Mouse (Mus musculus): ENCODE measurements at regions not wholly inside any gene's neighbourhood (a gene's known extent, or its start where the extent isn't known, plus 50 kb on each side); places are given as distances from the start of the nearest gene placed in this dataset.

DNA sequence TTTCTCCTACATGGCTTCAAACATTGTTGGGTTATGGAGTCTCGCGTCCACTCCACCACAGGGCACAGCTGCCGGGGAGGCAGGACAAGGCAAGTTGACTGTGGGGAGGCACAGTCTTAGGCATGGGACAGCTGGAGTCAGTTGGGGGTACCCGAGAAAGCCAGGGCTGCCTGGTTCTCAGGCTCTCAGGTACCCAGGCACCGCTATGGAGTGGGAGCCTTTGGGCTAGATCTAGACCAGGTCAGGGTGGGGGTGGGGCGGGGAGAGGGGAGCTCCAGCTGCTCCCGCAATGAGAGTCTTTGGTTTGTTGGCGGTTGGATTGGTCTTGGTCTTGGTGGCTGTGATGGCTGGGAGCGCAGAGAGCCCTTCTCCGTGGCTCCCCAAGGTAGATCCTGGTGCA lies 512.2 kb downstream of the Gbe1 start:
- Histone ChIP-seq H3K27me3 (no peaks in the 10 kb centered on the region), H3K27ac (no peak overlapping the region), H3K9ac (no peak overlapping the region), H3K4me2 (replicated peaks) (no peak overlapping the region), H3K4me3 (no peak overlapping the region), H3K4me1 (no peaks in the 10 kb centered on the region), H3K9me3 (replicated peaks) (no peaks in the 10 kb centered on the region), H3K36me3 (no peaks in the 10 kb centered on the region)
- 87% methylated on average over 10 of the region's 10 CpGs for WGBS
- ATAC-seq (ENCODE audit: low FRiP score), result no peak

DNA sequence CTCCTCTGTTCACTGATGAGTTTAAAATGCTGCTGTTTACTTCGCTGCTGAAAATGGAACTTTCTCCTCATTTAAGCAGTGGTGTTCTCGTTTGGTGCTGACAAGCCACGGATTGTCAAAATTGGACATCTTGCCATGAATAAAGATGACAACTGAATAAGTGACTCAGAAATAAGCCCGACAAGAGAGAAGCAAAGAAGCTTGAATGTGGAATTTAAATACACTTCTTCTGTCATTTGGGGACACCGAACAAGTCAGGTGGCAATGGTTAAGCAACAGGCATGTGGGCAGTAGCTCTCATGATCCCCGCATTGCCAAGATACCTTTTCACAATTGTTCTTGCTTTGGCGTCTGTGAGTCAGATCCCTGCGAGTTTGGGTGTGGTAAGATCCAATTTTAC lies 521.3 kb downstream of the Gbe1 start:
- Histone ChIP-seq H3K4me3 (no peak overlapping the region), H3K9ac (no peak overlapping the region), H3K4me2 (replicated peaks) (no peak overlapping the region), H3K36me3 (no peaks in the 10 kb centered on the region), H3K4me1 (no peaks in the 10 kb centered on the region), H3K27ac (no peak overlapping the region), H3K9me3 (replicated peaks) (no peaks in the 10 kb centered on the region), H3K27me3 (no peaks in the 10 kb centered on the region)
- 87% methylated on average over 8 of the region's 8 CpGs for WGBS
- no peak for ATAC-seq (ENCODE audit: low FRiP score)

DNA sequence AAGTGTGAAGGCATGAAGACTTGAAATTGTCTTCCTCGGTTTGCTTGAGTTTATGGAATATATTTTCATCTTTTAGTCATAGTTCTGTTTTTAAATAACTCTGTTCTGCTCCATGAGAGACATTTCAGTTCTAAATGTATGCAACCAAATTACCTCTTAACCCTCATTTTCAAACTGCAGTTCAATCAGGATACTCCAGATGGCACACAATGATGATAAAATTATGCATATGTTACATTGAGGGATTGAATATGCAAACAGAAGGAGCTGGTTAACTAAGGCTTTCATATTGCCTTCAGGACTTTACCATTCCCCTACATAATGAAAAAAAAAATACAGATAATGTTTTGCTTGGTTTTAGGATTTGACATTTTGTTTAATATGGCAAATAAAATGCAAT lies 524.4 kb downstream of the Gbe1 start:
- H3K4me1 ChIP-seq, result no peaks in the 10 kb centered on the region
- H3K9me3 ChIP-seq (replicated peaks), result no peaks in the 10 kb centered on the region
- H3K4me3 ChIP-seq, result no peak overlapping the region
- H3K27me3 ChIP-seq, result no peaks in the 10 kb centered on the region
- H3K36me3 ChIP-seq, result no peaks in the 10 kb centered on the region
- no peak overlapping the region for H3K9ac ChIP-seq
- 76% methylated on average over 1 of the region's 1 CpGs for WGBS
- no peak for ATAC-seq (ENCODE audit: low FRiP score)
- H3K4me2 ChIP-seq (replicated peaks), result no peak overlapping the region
- H3K27ac ChIP-seq, result no peak overlapping the region

DNA sequence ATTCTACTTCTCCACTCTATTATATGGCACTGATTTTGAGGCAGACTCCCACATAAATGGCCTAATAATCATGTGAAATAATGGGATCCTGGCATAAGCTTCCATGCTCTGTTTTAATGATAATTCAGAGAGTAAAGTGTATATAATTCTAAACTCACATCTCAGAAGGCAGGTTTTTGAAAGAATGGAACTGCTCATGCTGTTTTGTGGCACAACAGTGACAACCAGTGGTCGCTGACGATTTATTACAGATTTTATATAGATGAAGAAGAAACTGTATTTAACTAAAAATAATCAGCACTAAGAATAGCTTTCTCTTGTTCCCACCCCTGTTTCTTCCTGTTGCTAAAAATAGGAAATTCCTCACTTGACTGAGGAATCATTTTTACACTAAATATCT lies 554.5 kb downstream of the Gbe1 start:
- no peaks in the 10 kb centered on the region for H3K27me3 ChIP-seq
- no peak overlapping the region for H3K27ac ChIP-seq
- H3K4me2 ChIP-seq (replicated peaks), result no peak overlapping the region
- no peak for ATAC-seq (ENCODE audit: low FRiP score)
- H3K4me3 ChIP-seq, result no peak overlapping the region
- no peaks in the 10 kb centered on the region for H3K36me3 ChIP-seq
- no peaks in the 10 kb centered on the region for H3K9me3 ChIP-seq (replicated peaks)
- no peak overlapping the region for H3K9ac ChIP-seq
- no peaks in the 10 kb centered on the region for H3K4me1 ChIP-seq
- whole genome bisulfite sequencing, result 69% methylated on average over 2 of the region's 2 CpGs

DNA sequence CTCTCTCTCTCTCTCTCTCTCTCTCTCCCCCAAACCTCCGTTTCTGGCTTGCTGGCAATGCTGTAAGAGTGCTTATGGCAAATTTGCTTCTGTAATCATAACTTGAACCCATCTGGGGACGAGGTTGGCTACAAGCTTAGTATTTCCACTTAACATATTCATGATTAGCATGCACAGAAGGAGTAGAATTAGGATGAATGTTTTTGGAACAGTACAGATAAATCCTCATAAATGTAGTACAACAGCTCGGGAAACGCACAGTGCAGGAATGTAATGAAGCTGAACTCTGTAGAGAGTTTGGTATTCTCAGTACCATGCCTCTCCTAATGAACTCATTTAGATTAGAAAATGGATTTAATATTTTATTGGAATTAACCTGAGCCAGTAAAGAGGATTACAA lies 555.5 kb downstream of the Gbe1 start:
- Histone ChIP-seq H3K27ac (no peak overlapping the region), H3K4me3 (no peak overlapping the region), H3K27me3 (no peaks in the 10 kb centered on the region), H3K4me1 (no peaks in the 10 kb centered on the region), H3K4me2 (replicated peaks) (no peak overlapping the region), H3K36me3 (no peaks in the 10 kb centered on the region), H3K9ac (no peak overlapping the region), H3K9me3 (replicated peaks) (no peaks in the 10 kb centered on the region)
- no peak for ATAC-seq (ENCODE audit: low FRiP score)
- 74% methylated on average over 4 of the region's 4 CpGs for WGBS

DNA sequence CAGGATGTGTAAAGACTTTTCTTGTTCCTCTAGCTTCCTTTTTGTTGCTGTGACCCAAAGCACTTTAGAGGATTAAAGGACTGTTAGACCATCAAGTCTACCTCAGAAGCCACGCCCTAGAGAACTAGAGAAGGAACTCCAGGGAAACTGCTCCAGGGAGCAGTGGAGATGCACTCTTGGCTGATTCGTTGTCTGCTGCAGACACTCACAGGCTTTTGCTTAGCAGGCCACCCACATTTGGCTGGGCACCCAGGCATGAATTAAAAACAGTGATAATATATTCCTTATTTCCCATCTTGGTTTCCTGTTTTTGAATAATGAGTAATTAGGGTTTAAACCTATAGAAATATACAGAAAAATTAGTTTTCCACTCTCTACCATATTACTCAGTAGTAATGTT lies 560.3 kb downstream of the Gbe1 start:
- Histone ChIP-seq H3K4me1 (no peaks in the 10 kb centered on the region), H3K27me3 (no peaks in the 10 kb centered on the region), H3K9ac (no peak overlapping the region), H3K27ac (no peak overlapping the region), H3K4me3 (no peak overlapping the region), H3K36me3 (no peaks in the 10 kb centered on the region), H3K4me2 (replicated peaks) (no peak overlapping the region), H3K9me3 (replicated peaks) (no peaks in the 10 kb centered on the region)
- WGBS, result 65% methylated on average over 2 of the region's 2 CpGs
- no peak for ATAC-seq (ENCODE audit: low FRiP score)

DNA sequence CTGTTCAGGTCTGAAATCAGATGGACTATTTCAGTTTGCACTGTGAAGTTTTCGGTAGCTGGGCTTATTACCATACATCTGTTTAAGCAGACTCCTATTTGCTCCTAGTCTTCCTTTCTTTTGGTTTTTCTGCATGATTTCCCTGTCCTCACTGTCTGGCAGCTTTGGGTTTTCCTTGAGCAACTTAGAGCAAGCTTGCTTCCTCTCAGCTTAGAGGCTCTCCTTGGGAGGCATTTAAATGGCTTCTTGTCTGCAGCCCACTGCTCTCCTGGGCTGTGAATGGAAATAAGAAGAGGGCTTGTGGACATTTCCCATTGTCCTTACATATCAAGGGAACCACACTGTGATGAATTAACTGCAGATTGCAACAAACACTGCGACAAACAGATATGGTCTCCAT lies 566.9 kb downstream of the Gbe1 start:
- no peak for ATAC-seq (ENCODE audit: low FRiP score)
- H3K4me3 ChIP-seq, result no peak overlapping the region
- H3K27me3 ChIP-seq, result no peaks in the 10 kb centered on the region
- WGBS, result 42% methylated on average over 2 of the region's 2 CpGs
- H3K9ac ChIP-seq, result no peak overlapping the region
- peaks cover 11% of the 10 kb centered on the region for H3K4me1 ChIP-seq
- no peak overlapping the region for H3K4me2 ChIP-seq (replicated peaks)
- no peaks in the 10 kb centered on the region for H3K9me3 ChIP-seq (replicated peaks)
- no peaks in the 10 kb centered on the region for H3K36me3 ChIP-seq
- H3K27ac ChIP-seq, result no peak overlapping the region

DNA sequence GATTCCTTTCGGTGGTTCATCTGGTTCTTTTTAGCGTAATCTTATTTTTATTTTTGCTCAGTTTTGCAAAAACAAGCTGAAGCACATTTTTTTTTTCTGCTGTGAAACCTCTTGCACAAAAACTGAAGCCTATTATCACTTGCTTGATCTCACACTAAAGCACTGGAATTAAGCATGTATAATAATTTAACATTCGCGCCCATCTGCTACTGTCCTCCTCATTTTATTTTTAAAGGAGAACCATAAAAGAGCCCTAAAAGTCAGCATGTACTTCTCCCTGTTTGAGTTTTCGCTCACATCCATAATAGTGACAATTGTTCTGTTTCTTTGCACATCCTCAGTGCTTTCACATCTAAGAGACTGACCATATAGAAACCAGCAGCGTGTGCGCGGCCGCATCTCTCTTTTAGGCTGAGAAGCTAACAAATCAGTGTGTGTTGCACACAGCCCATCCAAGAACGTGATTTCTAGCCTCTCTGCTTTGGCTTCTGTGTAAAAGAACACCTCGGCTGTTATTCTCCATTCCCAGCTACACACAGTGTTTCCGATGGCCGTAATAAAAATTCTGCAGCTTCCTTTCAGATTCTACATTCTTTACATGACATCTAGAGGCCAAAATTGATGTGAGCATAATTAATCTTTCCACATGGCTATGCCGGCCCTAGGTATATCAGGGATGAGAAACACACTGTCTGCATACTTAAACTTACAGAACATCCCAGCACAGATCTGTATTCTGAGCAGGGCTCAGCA lies 567.5 kb downstream of the Gbe1 start:
- no peaks in the 10 kb centered on the region for H3K36me3 ChIP-seq
- peak overlapping the region; percentile 24; the same call in 1 of the 2 replicates for H3K4me2 ChIP-seq (replicated peaks)
- H3K9ac ChIP-seq, result no peak overlapping the region
- H3K27me3 ChIP-seq, result no peaks in the 10 kb centered on the region
- H3K9me3 ChIP-seq (replicated peaks), result no peaks in the 10 kb centered on the region
- no peak for ATAC-seq (ENCODE audit: low FRiP score)
- WGBS, result 63% methylated on average over 14 of the region's 14 CpGs
- H3K27ac ChIP-seq, result peak overlapping the region; percentile 40
- no peak overlapping the region for H3K4me3 ChIP-seq
- H3K4me1 ChIP-seq, result peaks cover 11% of the 10 kb centered on the region

DNA sequence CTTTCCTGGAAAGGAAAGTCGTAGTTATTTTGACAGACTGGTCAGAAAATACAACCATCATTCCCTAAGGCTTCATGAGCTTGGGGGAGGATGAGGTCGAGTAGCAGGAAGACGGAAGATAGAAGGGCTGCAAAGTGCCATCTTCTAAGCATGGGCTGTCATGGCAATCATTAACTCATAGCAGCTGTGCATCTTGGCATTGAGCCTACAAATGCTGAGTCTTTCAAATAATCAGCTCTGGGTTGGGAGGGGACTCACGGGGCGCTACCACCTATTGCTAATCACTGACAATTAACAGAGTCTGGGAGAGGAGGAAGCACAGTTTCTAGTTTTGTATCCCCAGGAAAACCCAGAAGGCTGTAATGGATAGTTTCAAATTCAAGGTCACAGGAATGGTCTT lies 586.3 kb downstream of the Gbe1 start:
- no peaks in the 10 kb centered on the region for H3K4me1 ChIP-seq
- no peak overlapping the region for H3K9ac ChIP-seq
- whole genome bisulfite sequencing, result 86% methylated on average over 5 of the region's 5 CpGs
- H3K36me3 ChIP-seq, result no peaks in the 10 kb centered on the region
- no peak overlapping the region for H3K4me3 ChIP-seq
- H3K27ac ChIP-seq, result no peak overlapping the region
- H3K4me2 ChIP-seq (replicated peaks), result no peak overlapping the region
- H3K9me3 ChIP-seq (replicated peaks), result no peaks in the 10 kb centered on the region
- no peaks in the 10 kb centered on the region for H3K27me3 ChIP-seq
- no peak for ATAC-seq (ENCODE audit: low FRiP score)

DNA sequence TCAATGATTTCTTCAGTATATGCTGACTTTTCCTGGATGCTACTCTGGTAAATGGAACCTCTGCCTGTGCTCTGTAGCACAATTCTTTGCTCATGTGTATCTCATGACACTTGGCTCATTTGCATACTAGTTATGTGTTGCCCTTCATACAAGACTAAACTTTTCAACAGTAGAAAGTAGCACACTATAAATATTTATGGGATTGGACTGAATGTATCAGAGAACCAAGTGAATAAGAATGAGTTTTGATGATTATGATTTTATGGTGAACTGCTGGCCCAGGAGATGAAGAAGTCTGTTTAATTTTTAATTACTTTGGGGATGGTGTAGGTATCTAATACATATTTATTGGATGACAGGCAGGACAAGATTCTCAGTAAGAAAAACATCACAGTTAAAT lies 606.3 kb downstream of the Gbe1 start:
- no peaks in the 10 kb centered on the region for H3K36me3 ChIP-seq
- no peak for ATAC-seq (ENCODE audit: low FRiP score)
- H3K4me3 ChIP-seq, result no peak overlapping the region
- H3K27me3 ChIP-seq, result no peaks in the 10 kb centered on the region
- H3K9me3 ChIP-seq (replicated peaks), result no peaks in the 10 kb centered on the region
- no peak overlapping the region for H3K27ac ChIP-seq
- H3K4me2 ChIP-seq (replicated peaks), result no peak overlapping the region
- H3K4me1 ChIP-seq, result no peaks in the 10 kb centered on the region
- no peak overlapping the region for H3K9ac ChIP-seq

DNA sequence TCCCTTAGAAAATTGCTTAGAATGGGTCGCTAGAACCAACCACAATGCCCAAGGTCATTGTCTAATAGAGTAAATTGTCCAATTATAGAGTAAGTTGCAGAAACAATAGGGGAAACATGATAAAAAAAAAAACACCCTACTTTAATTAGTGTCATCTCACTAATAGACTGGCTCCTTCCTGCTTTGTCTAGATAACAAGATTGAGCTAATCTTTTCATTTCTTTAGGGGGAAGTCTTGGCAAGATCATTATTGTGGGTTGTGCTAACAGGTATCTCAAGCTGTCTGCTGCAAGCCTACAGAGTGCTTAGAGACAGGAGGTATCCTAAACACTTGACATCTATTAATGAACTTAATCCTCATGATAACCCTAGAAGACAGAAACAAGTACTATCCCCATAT lies 615.9 kb downstream of the Gbe1 start:
- Histone ChIP-seq H3K4me1 (no peaks in the 10 kb centered on the region), H3K27me3 (no peaks in the 10 kb centered on the region), H3K4me3 (no peak overlapping the region), H3K27ac (no peak overlapping the region), H3K36me3 (no peaks in the 10 kb centered on the region), H3K9me3 (replicated peaks) (no peaks in the 10 kb centered on the region), H3K9ac (no peak overlapping the region), H3K4me2 (replicated peaks) (no peak overlapping the region)
- 63% methylated on average over 1 of the region's 1 CpGs for WGBS
- no peak for ATAC-seq (ENCODE audit: low FRiP score)

DNA sequence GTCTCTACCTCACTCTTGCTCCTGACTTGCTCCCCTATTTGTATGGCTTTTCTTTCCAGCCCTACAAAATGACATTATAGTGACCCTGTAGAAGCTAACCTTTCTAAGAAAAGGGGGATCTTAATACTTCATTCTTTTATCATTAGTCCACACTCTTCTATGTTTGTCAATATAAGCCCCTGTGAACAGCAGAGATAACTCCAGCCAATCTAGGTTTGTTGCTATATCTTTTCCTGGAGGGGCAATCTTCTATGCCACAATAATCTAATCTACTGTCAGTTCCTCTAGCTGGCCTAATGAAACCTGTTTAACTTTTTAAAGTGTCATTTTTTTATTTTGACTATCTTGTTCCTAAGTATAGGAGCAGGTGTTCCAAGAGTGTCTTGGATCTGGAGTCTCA lies 622.2 kb downstream of the Gbe1 start:
- H3K27ac ChIP-seq, result no peak overlapping the region
- H3K4me2 ChIP-seq (replicated peaks), result no peak overlapping the region
- H3K9me3 ChIP-seq (replicated peaks), result peaks cover 5% of the 10 kb centered on the region
- no peak overlapping the region for H3K4me3 ChIP-seq
- no peaks in the 10 kb centered on the region for H3K4me1 ChIP-seq
- no peak overlapping the region for H3K9ac ChIP-seq
- no peaks in the 10 kb centered on the region for H3K27me3 ChIP-seq
- no peak for ATAC-seq (ENCODE audit: low FRiP score)
- no peaks in the 10 kb centered on the region for H3K36me3 ChIP-seq

DNA sequence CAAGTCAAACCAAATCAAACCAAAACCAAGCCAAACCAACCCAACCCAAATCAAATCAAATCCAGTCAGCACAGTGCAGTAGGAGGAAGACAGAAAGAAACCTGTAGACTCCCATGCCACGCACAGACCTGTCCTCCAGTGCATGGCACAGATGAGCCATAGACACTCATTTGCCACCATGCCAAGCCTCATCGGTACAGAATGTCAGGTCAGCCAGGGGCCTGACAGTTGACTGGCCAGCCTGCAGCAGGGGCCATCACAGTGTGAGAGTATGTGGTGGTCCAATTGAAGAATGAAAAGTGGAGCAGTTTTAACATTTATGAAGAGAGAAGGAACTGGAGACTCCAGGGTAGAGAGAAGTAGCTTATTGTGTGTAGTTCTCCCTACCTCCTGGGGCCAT lies 639.2 kb downstream of the Gbe1 start:
- Histone ChIP-seq H3K4me1 (no peaks in the 10 kb centered on the region), H3K9me3 (replicated peaks) (no peaks in the 10 kb centered on the region), H3K4me3 (no peak overlapping the region), H3K9ac (no peak overlapping the region), H3K27me3 (no peaks in the 10 kb centered on the region), H3K4me2 (replicated peaks) (no peak overlapping the region), H3K36me3 (no peaks in the 10 kb centered on the region), H3K27ac (no peak overlapping the region)
- 98% methylated on average over 2 of the region's 2 CpGs for WGBS
- no peak for ATAC-seq (ENCODE audit: low FRiP score)

Data from hindbrain, embryonic 12.5 days (tissue).